Mouse (Mus musculus): Measurements from ENCODE around the gene Gm45783. TPM values are rescaled to one million over a fixed set of nuclear protein-coding genes. Genes with fewer than 3 reads are reported as not detected.
"Not testable (repeated sequence)": the region's sequence is repeated elsewhere in the genome, so short reads cannot be mapped to it uniquely, and the experiment has no call there.

Gm45783 gene
- polyA plus RNA-seq (2016; fragmentation: Nextera tagmentation; extraction: Ambion mirVana), result not detected in 2 replicates

DNA sequence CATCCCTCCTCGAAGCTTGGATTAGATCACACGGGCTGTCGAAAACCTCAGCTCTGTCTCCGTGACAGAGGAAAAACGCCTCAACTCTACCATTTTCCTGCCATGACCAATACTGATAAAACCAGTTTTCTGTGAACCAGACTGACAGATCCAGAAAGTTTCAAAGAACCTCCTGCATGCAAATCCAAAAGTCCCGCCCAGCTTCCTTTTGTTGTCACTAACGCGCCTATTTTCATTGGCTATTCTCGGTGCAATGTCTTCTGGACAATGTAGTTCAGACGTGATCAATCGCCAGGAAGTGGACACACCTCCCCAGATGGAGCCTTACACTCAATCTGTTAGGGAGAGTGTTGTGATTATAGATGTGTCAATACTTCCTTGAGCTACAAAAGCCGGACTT, at the start of gene Gm45783:
Gene Gm45783, minus strand, starts transcription at position 143 of the 400 bp plus-strand sequence.
- H3K27ac ChIP-seq; H3K27me3 ChIP-seq; H3K4me2 ChIP-seq; H3K36me3 ChIP-seq (replicated peaks); ATAC-seq (ENCODE audit: low FRiP score); H3K4me1 ChIP-seq; H3K9ac ChIP-seq; H3K4me3 ChIP-seq (replicated peaks); H3K9me3 ChIP-seq: not testable (repeated sequence)
- 60% methylated on average over 12 of the region's 12 CpGs for WGBS

DNA sequence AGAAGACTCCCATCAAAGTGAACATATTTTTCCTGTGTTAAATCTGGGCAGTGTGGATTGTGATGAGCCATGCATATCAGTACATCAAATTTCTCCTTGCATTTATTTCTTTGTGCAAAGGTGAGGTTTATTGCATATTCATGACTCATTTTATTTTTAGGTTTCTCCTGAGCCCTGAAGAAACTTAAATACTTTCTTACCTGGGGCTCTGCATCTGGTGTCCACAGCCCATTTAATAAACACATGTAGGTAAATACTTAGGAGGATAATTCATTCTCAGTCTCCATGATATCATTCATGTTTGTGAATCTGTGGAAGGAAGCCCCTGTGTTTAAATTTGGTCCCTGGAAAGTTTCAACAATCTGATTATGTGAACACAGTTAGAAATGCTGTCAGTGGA, 25.2 kb upstream of the Gm45783 start, which contains the start of gene Vmn2r31:
Gene Vmn2r31, minus strand, starts transcription at position 101 of the 400 bp plus-strand sequence.
- not testable (repeated sequence) for H3K4me2 ChIP-seq; H3K9ac ChIP-seq; H3K4me1 ChIP-seq; H3K36me3 ChIP-seq (replicated peaks); H3K27me3 ChIP-seq; H3K4me3 ChIP-seq (replicated peaks); H3K9me3 ChIP-seq; ATAC-seq (ENCODE audit: low FRiP score); H3K27ac ChIP-seq

- H3K27ac ChIP-seq; H3K4me2 ChIP-seq; H3K36me3 ChIP-seq (replicated peaks); H3K9ac ChIP-seq; ATAC-seq (ENCODE audit: low FRiP score); H3K4me1 ChIP-seq; H3K9me3 ChIP-seq; H3K4me3 ChIP-seq (replicated peaks); H3K27me3 ChIP-seq: not testable (repeated sequence)
- no CpG with 5 or more reads among the region's 1 CpGs for WGBS
Observed at GRCm38 (mm10) chr7:7337509-7337908, 36.9 kb downstream of the Gm45783 start, which contains the start of gene Vmn2r30. Gene Vmn2r30, minus strand, starts transcription at chr7:7337609.

GRCm38 (mm10) chr7:7295595-7295994, 78.8 kb downstream of the Gm45783 start:
- Histone ChIP-seq H3K4me3 (replicated peaks) (no peak overlapping the region), H3K27me3 (no peaks in the 10 kb centered on the region), H3K9me3 (0 out of 2 replicates have a peak, but pooled peaks cover 7% of the 10 kb centered on the region), H3K4me2 (no peak overlapping the region), H3K9ac (no peak overlapping the region), H3K4me1 (peaks cover 7% of the 10 kb centered on the region; the same call in 1 of the 2 replicates), H3K27ac (no peak overlapping the region), H3K36me3 (replicated peaks) (peaks cover 51% of the 10 kb centered on the region)
- 81% methylated on average over 16 of the region's 16 CpGs for WGBS
- ATAC-seq (ENCODE audit: low FRiP score), result no peak

Small RNA genes within 50 kb of the gene (microRNA-seq; reads per million reads assigned to microRNA genes)
- 1.7 reads per million for gene Mir5620

Other genes starting within 250 kb of the Gm45783 start
- 12.3 and 12.8 TPM in 2 replicates for gene Zfp773, start 237.8 kb downstream of the Gm45783 start, polyA plus RNA-seq (2016; fragmentation: Nextera tagmentation; extraction: Ambion mirVana)
- gene Zfp418, start 203.2 kb downstream of the Gm45783 start, polyA plus RNA-seq (2016; fragmentation: Nextera tagmentation; extraction: Ambion mirVana), result 3.3 and 3.9 TPM in 2 replicates
- gene Zfp772, start 164.6 kb downstream of the Gm45783 start, polyA plus RNA-seq (2016; fragmentation: Nextera tagmentation; extraction: Ambion mirVana), result 9.3 and 9.5 TPM in 2 replicates
- gene Vmn2r29, start 127.2 kb downstream of the Gm45783 start, polyA plus RNA-seq (2016; fragmentation: Nextera tagmentation; extraction: Ambion mirVana), result 0.78 and 1.1 TPM in 2 replicates
- gene Gm45844, start 96.3 kb downstream of the Gm45783 start, polyA plus RNA-seq (2016; fragmentation: Nextera tagmentation; extraction: Ambion mirVana), result 1.4 and 2.6 TPM in 2 replicates
- gene Clcn4, start 73.7 kb downstream of the Gm45783 start, polyA plus RNA-seq (2016; fragmentation: Nextera tagmentation; extraction: Ambion mirVana), result 73.0 and 81.7 TPM in 2 replicates
- not detected in 2 replicates for gene Vmn2r30, start 37.0 kb downstream of the Gm45783 start, polyA plus RNA-seq (2016; fragmentation: Nextera tagmentation; extraction: Ambion mirVana)
- not detected in 2 replicates for gene Vmn2r31, start 25.1 kb upstream of the Gm45783 start, polyA plus RNA-seq (2016; fragmentation: Nextera tagmentation; extraction: Ambion mirVana)
- not detected in 2 replicates for gene Vmn2r32, start 105.4 kb upstream of the Gm45783 start, polyA plus RNA-seq (2016; fragmentation: Nextera tagmentation; extraction: Ambion mirVana)
- not detected in 2 replicates for gene Vmn2r33, start 192.2 kb upstream of the Gm45783 start, polyA plus RNA-seq (2016; fragmentation: Nextera tagmentation; extraction: Ambion mirVana)

Data from forebrain, embryonic 12.5 days (tissue).